ENCODE assay signal across 17 mouse cellular contexts in the genomic region with DNA sequence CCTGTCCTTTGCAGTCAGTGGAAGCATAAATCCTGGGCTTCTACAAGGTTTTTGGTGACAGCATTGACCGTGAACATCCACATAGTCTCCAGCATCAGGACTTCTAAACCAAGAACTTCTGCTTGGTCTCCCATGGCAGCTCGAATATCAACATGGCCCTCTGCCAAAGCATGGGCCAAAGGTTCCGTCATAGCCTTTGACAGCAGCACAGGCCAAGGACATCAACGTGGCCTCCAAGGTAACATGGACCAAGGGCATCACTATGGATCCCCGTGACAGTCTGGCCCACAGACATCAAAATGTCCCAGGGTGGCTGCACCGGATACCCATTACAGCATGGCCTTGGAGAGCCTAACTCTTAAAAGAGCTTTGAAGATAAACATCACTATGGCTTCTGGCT.
DNase-seq lines count a peak whose midpoint lies in the region.
"Had no signal": no experiment of that assay in that cellular context is flagged by ENCODE, and none has a peak within 500 bp of the region (broad histone marks: within the 10 kb centered on the region; RNA-seq: fewer than 3 reads in every experiment).

No protein-coding gene starts in this region.

- DNase-seq in adrenal gland, adult (ENCODE audit: inconsistent age in 2 of 2, low spot score in 1 of 2) = peak; percentile 29 to 81
- DNase-seq in adrenal gland, postnatal 25 days = no peak
- DNase-seq in heart, postnatal 10 days = peak; percentile 9 to 37
- no peak for DNase-seq in heart, postnatal 25 days (ENCODE audit: low spot score)
- peak; percentile 57 for DNase-seq in adrenal gland, adult 8-10 months
- peak; percentile 14 to 50 for DNase-seq in adrenal gland, postnatal 36 days
- no peak for DNase-seq in thymus, postnatal 36 days
- no peak for DNase-seq in left cerebral cortex, adult 8-10 months (ENCODE audit: low spot score in 2 of 2)
- DNase-seq: cerebellum, adult 11-12 months; cerebellum, adult 8-10 months; cerebellum, postnatal 10 days; cerebellum, postnatal 36 days; embryo, embryonic 11 days; gastrocnemius, postnatal 25 days; heart, adult 2 months; heart, postnatal 14 days; kidney, adult 11 months had no signal

- intact Hi-C loops in heart, postnatal 10 days (cut with DNase I) = no loop called here
- intact Hi-C loops in heart, postnatal 25 days (cut with DNase I) = no loop called here

Comparison
In these comparisons a context has a peak if more than half of its experiments do, and no peak if none do; other contexts are left out.
1. DNase-seq: peak in adrenal gland, adult (2 of 2), heart, postnatal 10 days (2 of 2), adrenal gland, adult 8-10 months (single experiment) and adrenal gland, postnatal 36 days (2 of 2); none in adrenal gland, postnatal 25 days (single experiment), heart, postnatal 25 days (single experiment), thymus, postnatal 36 days (0 of 2) and left cerebral cortex, adult 8-10 months (0 of 2).